ENCODE assay signal across 8 mouse cellular contexts in the genomic region with DNA sequence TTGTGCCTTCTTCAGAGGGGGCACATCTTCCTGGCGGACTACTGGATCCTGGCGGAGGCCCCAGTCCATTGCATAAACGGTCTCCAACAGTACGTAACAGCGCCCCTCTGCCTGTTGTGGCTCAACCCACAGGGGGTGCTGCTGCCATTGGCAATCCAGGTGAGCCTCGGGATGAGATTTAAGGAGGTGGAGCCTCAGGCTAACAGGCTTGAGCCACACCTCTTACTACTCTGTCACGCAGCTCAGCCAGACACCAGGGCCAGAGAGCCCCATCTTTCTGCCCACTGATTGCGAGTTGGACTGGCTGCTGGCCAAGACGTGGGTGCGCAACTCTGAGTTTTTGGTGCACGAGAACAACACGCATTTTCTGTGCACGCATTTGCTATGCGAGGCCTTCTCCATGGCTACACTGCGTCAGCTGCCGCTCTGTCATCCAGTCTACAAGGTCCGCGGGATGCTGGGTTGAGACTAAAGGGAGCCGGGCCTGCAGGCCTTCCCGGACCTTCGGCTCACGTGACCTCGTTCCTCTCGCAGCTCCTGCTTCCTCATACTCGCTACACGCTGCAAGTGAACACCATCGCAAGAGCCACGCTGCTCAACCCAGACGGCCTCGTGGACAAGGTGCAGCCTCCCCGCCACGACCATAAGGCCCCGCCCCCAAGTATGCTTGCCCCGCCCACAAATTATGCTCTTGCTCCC. TPM values are rescaled to one million over a fixed set of nuclear protein-coding genes. Genes with fewer than 3 reads are reported as not detected.
A peak's percentile ranks its signal among the peaks of the same experiment; 100 is the strongest.
DNase-seq lines count a peak whose midpoint lies in the region; ATAC-seq and TF ChIP-seq lines count a peak whose summit lies in the region.

No protein-coding gene starts in this region.

- H3K4me3 ChIP-seq in E14TG2a.4 (replicated peaks; ENCODE audit: low read length) = peak overlapping the region; percentile 77
- H3K4me3 ChIP-seq in layer of hippocampus, adult 2 months = peak overlapping the region; percentile 62
- H3K4me3 ChIP-seq in neural tube, embryonic 14.5 days (ENCODE audit: low read depth, low read length) = peak overlapping the region; percentile 39

- peaks cover 12% of the 10 kb centered on the region for H3K27me3 ChIP-seq in E14TG2a.4 (ENCODE audit: insufficient read depth, low read length)
- no peaks in the 10 kb centered on the region for H3K27me3 ChIP-seq in neural tube, embryonic 14.5 days (ENCODE audit: control insufficient read depth, insufficient read depth, low read length)

- DNase-seq in adrenal gland, postnatal 36 days = peak; percentile 69 to 72
- DNase-seq in heart, postnatal 4 days = peak; percentile 46
- DNase-seq in layer of hippocampus, adult 2 months (ENCODE audit: low spot score in 2 of 2) = peak; percentile 85 to 89
- DNase-seq in lung, adult 18-20 months = peak; percentile 71 to 81
- peak; percentile 66 for DNase-seq in yolk sac, embryonic 10.5 days (ENCODE audit: low spot score)

- peak overlapping the region; percentile 47 for H3K9ac ChIP-seq in neural tube, embryonic 14.5 days (replicated peaks; ENCODE audit: low read depth, low read length)

- H3K36me3 ChIP-seq in E14TG2a.4 (ENCODE audit: insufficient read depth, low read length) = no peaks in the 10 kb centered on the region
- H3K36me3 ChIP-seq in neural tube, embryonic 14.5 days (ENCODE audit: control insufficient read depth, insufficient read depth, low read length) = no peaks in the 10 kb centered on the region

- peak; percentile 38; the same call in 1 of the 2 replicates for TF ChIP-seq CTCF in E14TG2a.4 (conservative IDR thresholded peaks at IDR 0.05; ENCODE audit: low read length)
- TF ChIP-seq CTCF in layer of hippocampus, adult 2 months (conservative IDR thresholded peaks at IDR 0.05) = peak; percentile 72

- peak; percentile 27; the same call in 1 of the 2 replicates for ATAC-seq in erythroblast, adult 5-6 weeks (replicated peaks; ENCODE audit: low FRiP score, poor library complexity, severe bottlenecking)
- ATAC-seq in neural tube, embryonic 14.5 days (ENCODE audit: low read depth) = peak; percentile 68

- no peaks in the 10 kb centered on the region for H3K9me3 ChIP-seq in E14TG2a.4 (ENCODE audit: low read length)
- H3K9me3 ChIP-seq in neural tube, embryonic 14.5 days (ENCODE audit: control insufficient read depth, low read length) = no peaks in the 10 kb centered on the region

- 2% methylated on average over 34 of the region's 34 CpGs for WGBS in neural tube, embryonic 14.5 days

- H3K27ac ChIP-seq in layer of hippocampus, adult 2 months = peak overlapping the region; percentile 85
- H3K27ac ChIP-seq in neural tube, embryonic 14.5 days (ENCODE audit: low read depth, low read length) = 0 out of 2 replicates have a peak overlapping the region, but pooled peaks have one; percentile 5

- H3K4me2 ChIP-seq in neural tube, embryonic 14.5 days (ENCODE audit: low read depth, low read length) = peak overlapping the region; percentile 59

- H3K4me1 ChIP-seq in E14TG2a.4 (replicated peaks; ENCODE audit: low read depth, low read length) = peaks cover 54% of the 10 kb centered on the region
- H3K4me1 ChIP-seq in neural tube, embryonic 14.5 days (ENCODE audit: control insufficient read depth, insufficient read depth, low read length) = no peaks in the 10 kb centered on the region

RNA-seq across cellular contexts. Expression of a gene that starts 8.4 kb away (rescaled TPM):
- 1 to 10 TPM in 1 of 2 experiments, under 1 TPM in 1; 0.63 to 1.1 TPM for total RNA-seq in adrenal gland, postnatal 36 days (2021)
- not detected in 2 replicates for total RNA-seq in erythroblast, adult 5-6 weeks (2015; ENCODE audit: low replicate concordance)
- 0.51 TPM in 1 of 2 replicates, not detected in the other for total RNA-seq in erythroblast, adult 5-6 weeks (2017; ENCODE audit: low replicate concordance)
- total RNA-seq in heart, postnatal 4 days (2021) = under 1 TPM in 1 of 2 experiments, not detected in 1; 0.45 TPM
- total RNA-seq in layer of hippocampus, adult 2 months (2021) = 10 to 100 TPM in 1 of 2 experiments, 1 to 10 TPM in 1; 7.8 to 11.1 TPM
- 2.2 and 5.0 TPM in 2 replicates for polyA plus RNA-seq in neural tube, embryonic 14.5 days (2014; fragmentation: Nextera tagmentation; extraction: Ambion mirVana)

RNA-seq across cellular contexts. Expression of a gene that starts 11.7 kb away (rescaled TPM):
- total RNA-seq in adrenal gland, postnatal 36 days (2021) = under 1 TPM; 0.50 to 0.76 TPM
- total RNA-seq in erythroblast, adult 5-6 weeks (2015; ENCODE audit: low replicate concordance) = not detected in 2 replicates
- total RNA-seq in erythroblast, adult 5-6 weeks (2017; ENCODE audit: low replicate concordance) = not detected in 2 replicates
- under 1 TPM; 0.29 to 0.65 TPM for total RNA-seq in heart, postnatal 4 days (2021)
- 1 to 10 TPM; 1.4 to 1.5 TPM for total RNA-seq in layer of hippocampus, adult 2 months (2021)
- 0.33 and 0.48 TPM in 2 replicates for polyA plus RNA-seq in neural tube, embryonic 14.5 days (2014; fragmentation: Nextera tagmentation; extraction: Ambion mirVana)

RNA-seq across cellular contexts. Expression of a gene that starts 13.9 kb away (rescaled TPM):
- under 1 TPM; 0.17 to 0.26 TPM for total RNA-seq in adrenal gland, postnatal 36 days (2021)
- total RNA-seq in erythroblast, adult 5-6 weeks (2015; ENCODE audit: low replicate concordance) = not detected in 2 replicates
- total RNA-seq in erythroblast, adult 5-6 weeks (2017; ENCODE audit: low replicate concordance) = not detected in 2 replicates
- under 1 TPM; 0.23 to 0.29 TPM for total RNA-seq in heart, postnatal 4 days (2021)
- total RNA-seq in layer of hippocampus, adult 2 months (2021) = 1 to 10 TPM in 1 of 2 experiments, under 1 TPM in 1; 0.79 to 1.0 TPM
- polyA plus RNA-seq in neural tube, embryonic 14.5 days (2014; fragmentation: Nextera tagmentation; extraction: Ambion mirVana) = 0.43 and 0.52 TPM in 2 replicates

RNA-seq across cellular contexts. Expression of a gene that starts 22.7 kb away (rescaled TPM):
- not detected for total RNA-seq in adrenal gland, postnatal 36 days (2021)
- total RNA-seq in erythroblast, adult 5-6 weeks (2015; ENCODE audit: low replicate concordance) = not detected in 2 replicates
- total RNA-seq in erythroblast, adult 5-6 weeks (2017; ENCODE audit: low replicate concordance) = not detected in 2 replicates
- not detected for total RNA-seq in heart, postnatal 4 days (2021)
- 10 to 100 TPM in 1 of 2 experiments, 1 to 10 TPM in 1; 8.7 to 12.2 TPM for total RNA-seq in layer of hippocampus, adult 2 months (2021)
- 0.43 and 0.67 TPM in 2 replicates for polyA plus RNA-seq in neural tube, embryonic 14.5 days (2014; fragmentation: Nextera tagmentation; extraction: Ambion mirVana)

RNA-seq across cellular contexts. Expression of a gene that starts 39.1 kb away (rescaled TPM):
- total RNA-seq in adrenal gland, postnatal 36 days (2021) = 100 to 1,000 TPM; 112 to 153 TPM
- total RNA-seq in erythroblast, adult 5-6 weeks (2015; ENCODE audit: low replicate concordance) = 2.3 and 3.1 TPM in 2 replicates
- total RNA-seq in erythroblast, adult 5-6 weeks (2017; ENCODE audit: low replicate concordance) = 1.7 and 1.9 TPM in 2 replicates
- total RNA-seq in heart, postnatal 4 days (2021) = 10 to 100 TPM; 42.6 to 55.6 TPM
- 10 to 100 TPM; 83.4 to 95.2 TPM for total RNA-seq in layer of hippocampus, adult 2 months (2021)
- polyA plus RNA-seq in neural tube, embryonic 14.5 days (2014; fragmentation: Nextera tagmentation; extraction: Ambion mirVana) = 6.5 and 9.4 TPM in 2 replicates

Comparison
In these comparisons a context has a peak if more than half of its experiments do, and no peak if none do; other contexts are left out.
1. Peak in every context shown above with its lines: DNase-seq, ATAC-seq, H3K4me3 ChIP-seq and H3K27ac ChIP-seq.
2. RNA of a gene that starts 8.4 kb away (total RNA-seq): 7.8 to 11.1 TPM in layer of hippocampus, adult 2 months; 0.63 to 1.1 TPM in adrenal gland, postnatal 36 days, 0.51 TPM in erythroblast, adult 5-6 weeks and 0.45 TPM in heart, postnatal 4 days; every median in the first group is over 4 times any median in the second.